Mouse (Mus musculus): ENCODE measurements around the gene Gbx2. TPM values are rescaled to one million over a fixed set of nuclear protein-coding genes. Genes with fewer than 3 reads are reported as not detected.

Gene Gbx2
- 54.7 TPM in 2 replicates for polyA plus RNA-seq (2015; fragmentation: Nextera tagmentation; extraction: Ambion mirVana)

DNA sequence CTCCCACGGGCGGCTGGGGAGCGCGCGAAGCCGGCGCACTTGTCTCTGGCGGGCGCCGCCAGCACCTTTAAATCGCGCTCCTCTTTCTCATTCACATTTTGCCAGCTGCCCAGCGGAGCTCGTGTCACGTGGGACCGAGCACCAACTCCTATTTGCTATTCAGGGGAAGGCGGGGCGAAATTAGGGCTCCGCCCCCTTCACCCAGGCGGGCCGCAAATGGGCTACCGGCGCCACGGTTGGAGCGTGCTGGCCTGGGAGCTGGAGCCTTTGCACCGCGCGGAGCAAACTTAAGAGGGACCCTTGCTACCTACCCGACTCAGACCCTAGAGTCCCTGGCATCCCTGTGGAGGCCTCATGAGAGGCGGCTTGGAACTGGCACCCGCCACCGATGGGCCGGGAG lies at the start of gene Gbx2:
Gene Gbx2 (minus strand): TSS at position 60 of the 400 bp plus-strand sequence.
- peak; percentile 63 for ATAC-seq (ENCODE audit: low FRiP score)
- Histone ChIP-seq H3K36me3 (no peaks in the 10 kb centered on the region), H3K9me3 (no peaks in the 10 kb centered on the region), H3K27ac (peak within 1 kb of the TSS; percentile 83), H3K9ac (peak within 1 kb of the TSS; percentile 82), H3K27me3 (peaks cover 87% of the 10 kb centered on the region), H3K4me1 (replicated peaks) (peaks cover 75% of the 10 kb centered on the region), H3K4me3 (peak within 1 kb of the TSS; percentile 47), H3K4me2 (peak within 1 kb of the TSS; percentile 64)
- under 1% methylated on average over 33 of the region's 33 CpGs for WGBS

- Histone ChIP-seq H3K4me2 (no peak overlapping the region), H3K27me3 (peaks cover 3% of the 10 kb centered on the region; the same call in 1 of the 2 replicates), H3K9me3 (no peaks in the 10 kb centered on the region), H3K36me3 (no peaks in the 10 kb centered on the region), H3K4me3 (no peak overlapping the region), H3K27ac (no peak overlapping the region), H3K4me1 (replicated peaks) (no peaks in the 10 kb centered on the region), H3K9ac (no peak overlapping the region)
- ATAC-seq (ENCODE audit: low FRiP score) = no peak
- WGBS = 91% methylated on average over 8 of the region's 8 CpGs
Measured at GRCm38 (mm10) chr1:89977261-89977660, 46.3 kb upstream of the Gbx2 start.

- no peaks in the 10 kb centered on the region for H3K9me3 ChIP-seq
- no peak overlapping the region for H3K9ac ChIP-seq
- H3K4me2 ChIP-seq = no peak overlapping the region
- 78% methylated on average over 8 of the region's 8 CpGs for WGBS
- H3K4me3 ChIP-seq = no peak overlapping the region
- H3K27me3 ChIP-seq = peaks cover 12% of the 10 kb centered on the region
- no peak for ATAC-seq (ENCODE audit: low FRiP score)
- H3K4me1 ChIP-seq (replicated peaks) = no peaks in the 10 kb centered on the region
- no peak overlapping the region for H3K27ac ChIP-seq
- no peaks in the 10 kb centered on the region for H3K36me3 ChIP-seq
Measured at GRCm38 (mm10) chr1:89976411-89976810, 45.4 kb upstream of the Gbx2 start.

DNA sequence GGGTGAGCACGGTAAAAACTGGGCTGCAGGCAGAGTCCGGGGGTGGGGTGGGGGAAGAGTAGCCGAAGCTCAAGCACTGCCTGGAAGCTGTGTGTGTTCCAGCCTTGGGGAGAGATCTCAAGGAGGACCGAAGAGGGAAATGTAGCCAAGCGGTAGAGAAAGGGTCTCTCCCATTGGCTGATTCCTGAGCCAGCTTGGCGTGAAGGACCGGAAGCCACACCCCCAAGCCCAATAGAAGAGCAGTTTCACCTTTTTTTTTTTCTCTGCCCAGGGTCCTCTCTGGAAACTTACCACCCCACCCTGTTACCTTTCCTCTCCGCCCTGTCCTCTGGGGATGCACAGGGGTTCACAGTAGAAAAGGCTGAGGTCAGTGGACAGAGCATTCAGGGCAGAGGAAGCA lies 43.6 kb upstream of the Gbx2 start:
- WGBS = 77% methylated on average over 8 of the region's 8 CpGs
- H3K9ac ChIP-seq = no peak overlapping the region
- peaks cover 5% of the 10 kb centered on the region; the same call in 1 of the 2 replicates for H3K4me1 ChIP-seq (replicated peaks)
- no peaks in the 10 kb centered on the region for H3K9me3 ChIP-seq
- no peak overlapping the region for H3K27ac ChIP-seq
- H3K36me3 ChIP-seq = no peaks in the 10 kb centered on the region
- H3K27me3 ChIP-seq = peaks cover 29% of the 10 kb centered on the region
- no peak overlapping the region for H3K4me2 ChIP-seq
- no peak overlapping the region for H3K4me3 ChIP-seq
- ATAC-seq (ENCODE audit: low FRiP score) = no peak

- Histone ChIP-seq H3K27me3 (peaks cover 51% of the 10 kb centered on the region), H3K9ac (no peak overlapping the region), H3K36me3 (no peaks in the 10 kb centered on the region), H3K4me1 (replicated peaks) (peaks cover 27% of the 10 kb centered on the region), H3K9me3 (no peaks in the 10 kb centered on the region), H3K4me2 (no peak overlapping the region), H3K27ac (no peak overlapping the region), H3K4me3 (no peak overlapping the region)
- no peak for ATAC-seq (ENCODE audit: low FRiP score)
- 70% methylated on average over 8 of the region's 8 CpGs for WGBS
Measured at GRCm38 (mm10) chr1:89971848-89972247, 40.9 kb upstream of the Gbx2 start.

DNA sequence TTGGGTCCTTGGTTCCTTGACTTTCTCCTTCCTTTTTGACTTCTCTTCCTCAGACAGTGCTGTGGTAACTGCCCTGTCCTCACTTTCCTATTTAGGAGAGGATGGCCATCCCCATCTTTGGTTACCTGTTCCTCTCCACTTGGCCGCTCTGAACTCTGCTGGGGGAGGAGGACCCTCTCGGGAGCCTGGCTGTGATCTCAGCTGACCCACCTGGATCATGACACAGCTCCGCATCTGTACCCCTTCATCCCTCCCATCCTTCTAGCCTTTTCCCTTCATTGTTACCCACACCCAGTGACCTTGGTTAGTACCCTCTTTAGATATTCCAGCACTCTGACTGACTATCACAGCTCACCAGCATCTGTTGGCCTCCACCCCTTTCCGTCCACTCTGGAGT lies 38.7 kb upstream of the Gbx2 start:
- ATAC-seq (ENCODE audit: low FRiP score) = no peak
- Histone ChIP-seq H3K27me3 (peaks cover 64% of the 10 kb centered on the region), H3K4me2 (no peak overlapping the region), H3K4me1 (replicated peaks) (peaks cover 33% of the 10 kb centered on the region), H3K4me3 (no peak overlapping the region), H3K9me3 (no peaks in the 10 kb centered on the region), H3K27ac (no peak overlapping the region), H3K36me3 (no peaks in the 10 kb centered on the region), H3K9ac (no peak overlapping the region)
- 91% methylated on average over 4 of the region's 4 CpGs for WGBS

DNA sequence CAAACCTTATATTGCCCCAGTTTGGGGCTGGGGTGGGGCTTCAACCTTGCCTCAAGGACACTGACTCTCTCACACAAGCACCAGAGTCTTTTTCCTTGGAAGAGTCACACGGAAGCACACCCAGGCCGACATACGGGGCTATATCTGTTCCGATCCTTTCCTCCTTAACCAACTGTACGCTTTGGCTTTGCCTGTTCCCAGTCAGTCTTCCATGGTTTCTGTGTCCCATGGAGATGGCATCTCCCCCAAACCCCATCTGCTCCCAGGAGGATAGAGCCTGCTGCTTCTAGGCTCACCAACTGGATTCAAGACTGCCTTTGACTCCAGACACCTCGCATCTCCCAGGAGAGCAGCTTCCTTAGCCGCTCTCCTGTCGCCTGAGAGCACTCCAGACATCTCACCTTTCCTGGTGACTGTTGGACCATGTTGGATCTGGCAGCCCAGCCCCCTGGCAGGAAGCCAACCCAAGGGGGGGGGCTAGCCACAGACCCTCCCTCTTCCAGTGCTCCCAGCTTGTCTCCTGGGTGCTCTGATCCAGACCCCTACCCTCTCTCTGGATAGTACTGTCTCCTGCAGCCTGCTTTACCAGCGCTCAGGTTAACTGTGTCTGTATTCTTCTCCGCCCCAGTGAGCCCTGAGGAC lies 38.2 kb upstream of the Gbx2 start:
- no peak overlapping the region for H3K27ac ChIP-seq
- H3K36me3 ChIP-seq = no peaks in the 10 kb centered on the region
- H3K4me1 ChIP-seq (replicated peaks) = peaks cover 38% of the 10 kb centered on the region
- peaks cover 64% of the 10 kb centered on the region for H3K27me3 ChIP-seq
- H3K4me2 ChIP-seq = peak overlapping the region; percentile 92
- ATAC-seq (ENCODE audit: low FRiP score) = no peak
- H3K4me3 ChIP-seq = peak overlapping the region; percentile 59
- no peak overlapping the region for H3K9ac ChIP-seq
- no peaks in the 10 kb centered on the region for H3K9me3 ChIP-seq
- 60% methylated on average over 10 of the region's 10 CpGs for WGBS

- H3K27me3 ChIP-seq = peaks cover 72% of the 10 kb centered on the region
Measured at GRCm38 (mm10) chr1:89968111-89968851, 37.3 kb upstream of the Gbx2 start.

GRCm38 (mm10) chr1:89967585-89967984 lies 36.6 kb upstream of the Gbx2 start:
- H3K27me3 ChIP-seq = peaks cover 74% of the 10 kb centered on the region
- 17% methylated on average over 9 of the region's 9 CpGs for WGBS
- peak overlapping the region; percentile 82 for H3K9ac ChIP-seq

More at GRCm38 (mm10) chr1:89968111-89968851, 37.3 kb upstream of the Gbx2 start:
- peaks cover 46% of the 10 kb centered on the region for H3K4me1 ChIP-seq (replicated peaks)
- no peaks in the 10 kb centered on the region for H3K9me3 ChIP-seq
- H3K27ac ChIP-seq = peak overlapping the region; percentile 73
- WGBS = under 1% methylated on average over 87 of the region's 95 CpGs
- peak overlapping the region; percentile 59 for H3K4me3 ChIP-seq
- H3K9ac ChIP-seq = peak overlapping the region; percentile 82
- peak; percentile 65 for ATAC-seq (ENCODE audit: low FRiP score)
- peak overlapping the region; percentile 92 for H3K4me2 ChIP-seq
- no peaks in the 10 kb centered on the region for H3K36me3 ChIP-seq

DNA sequence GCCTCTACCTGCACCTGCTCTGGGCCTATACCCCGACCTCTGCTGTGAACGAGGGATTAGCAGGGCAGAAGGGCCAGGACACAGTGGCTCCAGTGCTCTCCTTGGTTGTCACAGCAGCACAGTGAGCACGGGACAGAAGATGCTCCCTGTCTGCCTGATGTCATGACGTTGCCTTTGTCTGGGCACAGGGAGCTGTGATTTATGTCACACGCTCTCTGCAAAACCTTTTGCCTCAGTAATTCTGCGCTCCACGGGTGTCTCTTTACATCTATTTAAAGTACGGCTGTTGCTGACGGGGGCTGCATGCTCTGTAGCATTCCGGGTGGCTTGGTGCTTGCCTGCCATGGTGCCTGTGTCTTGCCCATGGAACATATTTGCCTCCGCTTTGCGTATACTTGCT lies 33.4 kb upstream of the Gbx2 start:
- ATAC-seq (ENCODE audit: low FRiP score) = 0 out of 2 replicates have a peak, but pooled peaks have one; percentile 29
- Histone ChIP-seq H3K4me1 (replicated peaks) (peaks cover 63% of the 10 kb centered on the region), H3K27ac (peak overlapping the region; percentile 25; the same call in 1 of the 2 replicates), H3K9ac (peak overlapping the region; percentile 29; the same call in 1 of the 2 replicates), H3K4me2 (no peak overlapping the region), H3K9me3 (no peaks in the 10 kb centered on the region), H3K4me3 (no peak overlapping the region), H3K36me3 (no peaks in the 10 kb centered on the region), H3K27me3 (peaks cover 60% of the 10 kb centered on the region)
- WGBS = 33% methylated on average over 12 of the region's 12 CpGs

More at GRCm38 (mm10) chr1:89967585-89967984, 36.6 kb upstream of the Gbx2 start:
- Histone ChIP-seq H3K4me3 (peak overlapping the region; percentile 59), H3K27ac (no peak overlapping the region; the same call in 1 of the 2 replicates), H3K9me3 (no peaks in the 10 kb centered on the region), H3K36me3 (no peaks in the 10 kb centered on the region), H3K4me2 (peak overlapping the region; percentile 92), H3K4me1 (replicated peaks) (peaks cover 53% of the 10 kb centered on the region)
- ATAC-seq (ENCODE audit: low FRiP score) = no peak

GRCm38 (mm10) chr1:89963296-89963695 lies 32.3 kb upstream of the Gbx2 start:
- Histone ChIP-seq H3K4me2 (no peak overlapping the region), H3K4me3 (no peak overlapping the region), H3K27ac (peak overlapping the region; percentile 84), H3K27me3 (peaks cover 49% of the 10 kb centered on the region), H3K9me3 (no peaks in the 10 kb centered on the region), H3K9ac (no peak overlapping the region), H3K4me1 (replicated peaks) (peaks cover 52% of the 10 kb centered on the region), H3K36me3 (no peaks in the 10 kb centered on the region)
- no peak for ATAC-seq (ENCODE audit: low FRiP score)
- WGBS = 77% methylated on average over 2 of the region's 2 CpGs

DNA sequence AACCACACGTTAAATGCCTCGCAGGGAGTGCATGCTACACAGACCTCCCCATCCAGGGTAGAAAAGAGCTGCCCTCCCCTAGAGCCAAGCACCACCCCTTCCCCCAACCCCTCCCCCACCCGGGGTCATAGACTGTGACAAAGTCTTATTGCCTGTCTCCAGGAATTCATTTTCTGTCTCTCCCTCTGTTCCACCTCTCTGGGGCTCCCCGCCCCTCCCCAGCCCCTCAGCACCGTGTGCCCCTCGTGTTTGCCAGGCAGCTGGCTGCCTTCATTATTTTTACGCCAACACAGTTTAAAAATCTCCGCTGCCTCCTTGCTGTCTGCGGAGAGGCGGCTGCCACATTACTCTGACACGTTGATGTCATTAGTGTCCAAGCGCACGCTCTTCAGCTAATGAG lies 31.1 kb upstream of the Gbx2 start:
- Histone ChIP-seq H3K4me1 (replicated peaks) (peaks cover 40% of the 10 kb centered on the region), H3K4me3 (no peak overlapping the region), H3K4me2 (peak overlapping the region; percentile 37), H3K27ac (peak overlapping the region; percentile 84), H3K36me3 (no peaks in the 10 kb centered on the region), H3K9me3 (no peaks in the 10 kb centered on the region), H3K9ac (0 out of 2 replicates have a peak overlapping the region, but pooled peaks have one; percentile 25), H3K27me3 (peaks cover 42% of the 10 kb centered on the region)
- 5% methylated on average over 13 of the region's 13 CpGs for WGBS
- peak; percentile 43 for ATAC-seq (ENCODE audit: low FRiP score)
